Mouse (Mus musculus) cerebellum, adult (tissue): Measurements from ENCODE around the gene Setx.

Experiments used
- ATAC-seq: cut with Nextera tagmentation; 2 replicates; pipeline ENCODE4 v1.9.2; 2017; ENCODE audit warnings: mild to moderate bottlenecking, moderate library complexity, mixed read lengths; ENCODE audit not compliant: insufficient number of reproducible peaks, low FRiP score, low TSS enrichment

The Setx gene

GRCm38 (mm10) chr2:29130118-29130899 lies 6.3 kb downstream of the Setx start:
- no peak for ATAC-seq

GRCm38 (mm10) chr2:29135161-29135560 lies 11.2 kb downstream of the Setx start:
- ATAC-seq = no peak

- ATAC-seq = no peak
Observed at GRCm38 (mm10) chr2:29151941-29152340, 28.0 kb downstream of the Setx start.

- no peak for ATAC-seq
Observed at GRCm38 (mm10) chr2:29168067-29168466, 44.1 kb downstream of the Setx start.

GRCm38 (mm10) chr2:29174887-29175286 lies 50.9 kb downstream of the Setx start:
- ATAC-seq = no peak

- ATAC-seq = no peak
Observed at GRCm38 (mm10) chr2:29179810-29180209, 55.8 kb downstream of the Setx start.

- ATAC-seq = no peak
Observed at GRCm38 (mm10) chr2:29181111-29181510, 57.1 kb downstream of the Setx start.

GRCm38 (mm10) chr2:29183266-29183924 lies 59.4 kb downstream of the Setx start:
- ATAC-seq = no peak

GRCm38 (mm10) chr2:29186209-29186608 lies 62.2 kb downstream of the Setx start:
- no peak for ATAC-seq

GRCm38 (mm10) chr2:29190392-29190791 lies 66.4 kb downstream of the Setx start:
- no peak for ATAC-seq

GRCm38 (mm10) chr2:29191216-29192215 lies 67.5 kb downstream of the Setx start:
- ATAC-seq = no peak

GRCm38 (mm10) chr2:29192629-29193278 lies 68.8 kb downstream of the Setx start:
- ATAC-seq = no peak

- ATAC-seq = no peak
Observed at GRCm38 (mm10) chr2:29193819-29194546, 70.0 kb downstream of the Setx start.

- ATAC-seq = peak; percentile 62
Observed at GRCm38 (mm10) chr2:29194547-29195463, 70.8 kb downstream of the Setx start.

- ATAC-seq = no peak
Observed at GRCm38 (mm10) chr2:29196844-29197243, 72.9 kb downstream of the Setx start.

- no peak for ATAC-seq
Observed at GRCm38 (mm10) chr2:29198446-29198845, 74.5 kb downstream of the Setx start.

- no peak for ATAC-seq
Observed at GRCm38 (mm10) chr2:29199909-29200308, 75.9 kb downstream of the Setx start.

- ATAC-seq = no peak
Observed at GRCm38 (mm10) chr2:29201223-29201955, 77.4 kb downstream of the Setx start.
